In the genomic region with DNA sequence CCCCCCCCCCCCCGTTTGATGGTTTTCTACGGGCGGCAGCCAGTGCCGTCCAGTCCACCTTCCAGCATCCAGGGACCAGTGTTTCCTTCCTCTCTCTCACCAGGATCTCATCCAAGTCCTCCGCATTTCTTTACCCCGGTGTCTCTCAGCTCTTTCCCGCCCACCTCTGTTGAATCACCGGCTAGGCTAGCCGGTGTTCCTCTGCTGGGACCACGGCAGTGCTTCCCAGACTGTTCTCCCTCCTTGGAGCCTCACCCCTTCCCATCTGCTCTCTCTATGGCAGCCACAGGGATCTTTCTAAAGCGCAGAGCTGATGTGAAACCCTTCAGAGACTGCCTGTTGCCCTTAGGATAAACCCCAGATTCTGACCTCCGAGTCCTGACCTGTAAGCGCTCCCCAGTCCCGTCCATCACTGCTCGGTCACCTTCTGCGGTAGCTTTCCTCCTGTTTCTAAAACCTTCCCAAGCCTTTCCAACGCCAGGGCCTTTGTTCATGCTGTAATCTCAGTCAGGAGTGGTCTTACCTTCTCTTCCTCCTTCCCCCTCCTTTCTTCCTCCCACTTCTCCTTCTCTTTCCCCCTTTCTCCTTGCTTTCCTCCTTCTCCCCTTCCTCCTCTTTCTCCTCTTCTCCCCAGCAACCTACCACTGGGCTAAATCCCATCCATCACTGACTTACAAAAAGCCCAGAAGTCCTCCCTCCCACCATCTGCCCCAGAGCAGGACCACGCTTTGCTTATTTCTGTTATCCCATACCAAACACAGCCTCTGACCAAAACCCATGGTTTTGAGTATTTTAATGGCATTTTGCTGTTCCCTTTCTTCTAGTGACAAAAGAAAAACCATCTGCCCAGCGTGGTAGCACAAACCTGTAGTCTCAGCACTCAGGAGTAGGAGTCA, we compare ENCODE assay signal across 12 mouse cellular contexts. TPM values are rescaled to one million over a fixed set of nuclear protein-coding genes. Genes with fewer than 3 reads are reported as not detected.
A peak's percentile ranks its signal among the peaks of the same experiment; 100 is the strongest.
DNase-seq lines count a peak whose midpoint lies in the region; ATAC-seq and TF ChIP-seq lines count a peak whose summit lies in the region.
"Had no signal": no experiment of that assay in that cellular context is flagged by ENCODE, and none has a peak within 500 bp of the region (broad histone marks: within the 10 kb centered on the region; RNA-seq: fewer than 3 reads in every experiment).

No protein-coding gene starts in this region.

- no peaks in the 10 kb centered on the region for H3K27me3 ChIP-seq in hindbrain, embryonic 11.5 days (ENCODE audit: control insufficient read depth, insufficient read depth, low read length)
- H3K27me3 ChIP-seq in hindbrain, embryonic 16.5 days (replicated peaks; ENCODE audit: control insufficient read depth, insufficient read depth, low read length): no peaks in the 10 kb centered on the region
- H3K27me3 ChIP-seq in neural tube, embryonic 11.5 days (ENCODE audit: control insufficient read depth, insufficient read depth, low read length): no peaks in the 10 kb centered on the region

- ATAC-seq in hindbrain, embryonic 11.5 days (ENCODE audit: low FRiP score): peak; percentile 53
- ATAC-seq in hindbrain, embryonic 16.5 days: no peak
- no peak for ATAC-seq in neural tube, embryonic 11.5 days (ENCODE audit: insufficient read depth, low FRiP score, low TSS enrichment)

- no peak for TF ChIP-seq POLR2A in cortical plate, adult 2 months (IDR thresholded peaks at IDR 0.05; ENCODE audit: extremely low read depth, insufficient read depth, low read length)

- peak overlapping the region; percentile 87 for H3K27ac ChIP-seq in hindbrain, embryonic 11.5 days (ENCODE audit: low read depth, low read length)
- no peak overlapping the region for H3K27ac ChIP-seq in hindbrain, embryonic 16.5 days (ENCODE audit: low read depth, low read length)
- 0 out of 2 replicates have a peak overlapping the region, but pooled peaks have one; percentile 11 for H3K27ac ChIP-seq in cortical plate, adult 2 months (ENCODE audit: insufficient read depth, low read length)
- H3K27ac ChIP-seq in neural tube, embryonic 11.5 days (ENCODE audit: low read depth, low read length): peak overlapping the region; percentile 83

- no peak for TF ChIP-seq CTCF in cortical plate, adult 2 months (IDR thresholded peaks at IDR 0.05; ENCODE audit: extremely low read depth, insufficient read depth, low read length)

- H3K4me3 ChIP-seq in hindbrain, embryonic 11.5 days (ENCODE audit: low read depth, low read length): peak overlapping the region; percentile 12; the same call in 1 of the 2 replicates
- H3K4me3 ChIP-seq in hindbrain, embryonic 16.5 days (ENCODE audit: low read length): no peak overlapping the region
- H3K4me3 ChIP-seq in cortical plate, adult 2 months (ENCODE audit: insufficient read depth, low read length): no peak overlapping the region
- peak overlapping the region; percentile 10; the same call in 1 of the 2 replicates for H3K4me3 ChIP-seq in neural tube, embryonic 11.5 days (ENCODE audit: low read depth, low read length)

- H3K4me2 ChIP-seq in hindbrain, embryonic 11.5 days (replicated peaks; ENCODE audit: low read depth, low read length): no peak overlapping the region; the same call in 1 of the 2 replicates
- H3K4me2 ChIP-seq in hindbrain, embryonic 16.5 days (ENCODE audit: low read length): no peak overlapping the region
- H3K4me2 ChIP-seq in neural tube, embryonic 11.5 days (ENCODE audit: low read depth): peak overlapping the region; percentile 29
- H3K4me2 ChIP-seq: lung, embryonic 14.5 days had no signal

- WGBS in hindbrain, embryonic 11.5 days: 14% methylated on average over 18 of the region's 19 CpGs
- 16% methylated on average over 18 of the region's 19 CpGs for WGBS in hindbrain, embryonic 16.5 days
- WGBS in neural tube, embryonic 11.5 days: 14% methylated on average over 19 of the region's 19 CpGs

- no peaks in the 10 kb centered on the region for H3K9me3 ChIP-seq in hindbrain, embryonic 11.5 days (ENCODE audit: control insufficient read depth, low read length)
- no peaks in the 10 kb centered on the region for H3K9me3 ChIP-seq in hindbrain, embryonic 16.5 days (ENCODE audit: control insufficient read depth, low read length)
- no peaks in the 10 kb centered on the region for H3K9me3 ChIP-seq in neural tube, embryonic 11.5 days (ENCODE audit: control insufficient read depth, low read length)

- no peaks in the 10 kb centered on the region for H3K36me3 ChIP-seq in hindbrain, embryonic 11.5 days (ENCODE audit: control insufficient read depth, insufficient read depth, low read length)
- H3K36me3 ChIP-seq in hindbrain, embryonic 16.5 days (ENCODE audit: control insufficient read depth, insufficient read depth, low read length): no peaks in the 10 kb centered on the region
- no peaks in the 10 kb centered on the region for H3K36me3 ChIP-seq in neural tube, embryonic 11.5 days (ENCODE audit: control insufficient read depth, insufficient read depth, low read length)

- H3K4me1 ChIP-seq in hindbrain, embryonic 11.5 days (replicated peaks; ENCODE audit: control insufficient read depth, insufficient read depth, low read length): 0 out of 2 replicates have a peak, but pooled peaks cover 4% of the 10 kb centered on the region
- H3K4me1 ChIP-seq in hindbrain, embryonic 16.5 days (ENCODE audit: control insufficient read depth, insufficient read depth, low read depth, low read length): no peaks in the 10 kb centered on the region; the same call in 1 of the 2 replicates
- H3K4me1 ChIP-seq in cortical plate, adult 2 months (ENCODE audit: control insufficient read depth, insufficient read depth, low read length): peaks cover 4% of the 10 kb centered on the region
- H3K4me1 ChIP-seq in neural tube, embryonic 11.5 days (ENCODE audit: control insufficient read depth, insufficient read depth, low read length): no peaks in the 10 kb centered on the region

- H3K9ac ChIP-seq in hindbrain, embryonic 11.5 days (ENCODE audit: low read depth, low read length): peak overlapping the region; percentile 49
- no peak overlapping the region for H3K9ac ChIP-seq in hindbrain, embryonic 16.5 days (ENCODE audit: low read depth, low read length)
- H3K9ac ChIP-seq in neural tube, embryonic 11.5 days (ENCODE audit: low read length): peak overlapping the region; percentile 60
- H3K9ac ChIP-seq: lung, embryonic 14.5 days had no signal

- peak; percentile 47 for DNase-seq in hindbrain, embryonic 11.5 days (ENCODE audit: low spot score)
- peak; percentile 68 to 69 for DNase-seq in frontal cortex, postnatal 36 days (ENCODE audit: low spot score in 2 of 2)
- peak; percentile 47 for DNase-seq in neural tube, embryonic 11.5 days (ENCODE audit: low spot score)
- no peak for DNase-seq in gastrocnemius, postnatal 10 days
- DNase-seq in cerebellum, adult 18-20 months: no peak
- no peak for DNase-seq in lung, postnatal 10 days
- DNase-seq: cerebellum, adult 11 months; heart, postnatal 36 days; kidney, postnatal 36 days; lung, embryonic 14.5 days had no signal

RNA-seq across cellular contexts. Expression of a gene that starts 14.3 kb away (rescaled TPM):
- 811 and 829 TPM in 2 replicates for polyA plus RNA-seq in hindbrain, embryonic 11.5 days (2014; fragmentation: Nextera tagmentation; extraction: Ambion mirVana)
- 1,192 and 1,343 TPM in 2 replicates for polyA plus RNA-seq in hindbrain, embryonic 16.5 days (2015; fragmentation: Nextera tagmentation; extraction: Ambion mirVana)
- 2,613 and 2,894 TPM in 2 replicates for polyA plus RNA-seq in cortical plate, adult 2 months (2012; rRNA removed)
- polyA plus RNA-seq in neural tube, embryonic 11.5 days (2014; fragmentation: Nextera tagmentation; extraction: Ambion mirVana): 799 and 803 TPM in 2 replicates
- total RNA-seq in gastrocnemius, postnatal 10 days (2021): 100 to 1,000 TPM; 164 to 166 TPM

RNA-seq across cellular contexts. Expression of a gene that starts 22.0 kb away (rescaled TPM):
- 56.8 and 60.0 TPM in 2 replicates for polyA plus RNA-seq in hindbrain, embryonic 11.5 days (2014; fragmentation: Nextera tagmentation; extraction: Ambion mirVana)
- polyA plus RNA-seq in hindbrain, embryonic 16.5 days (2015; fragmentation: Nextera tagmentation; extraction: Ambion mirVana): 51.3 and 52.8 TPM in 2 replicates
- 26.3 and 27.8 TPM in 2 replicates for polyA plus RNA-seq in cortical plate, adult 2 months (2012; rRNA removed)
- polyA plus RNA-seq in neural tube, embryonic 11.5 days (2014; fragmentation: Nextera tagmentation; extraction: Ambion mirVana): 55.6 and 60.2 TPM in 2 replicates
- total RNA-seq in gastrocnemius, postnatal 10 days (2021): 10 to 100 TPM; 15.8 to 15.9 TPM

RNA-seq across cellular contexts. Expression of a gene that starts 22.1 kb away (rescaled TPM):
- 43.0 and 51.2 TPM in 2 replicates for polyA plus RNA-seq in hindbrain, embryonic 11.5 days (2014; fragmentation: Nextera tagmentation; extraction: Ambion mirVana)
- polyA plus RNA-seq in hindbrain, embryonic 16.5 days (2015; fragmentation: Nextera tagmentation; extraction: Ambion mirVana): 32.3 and 45.5 TPM in 2 replicates
- 28.8 and 31.1 TPM in 2 replicates for polyA plus RNA-seq in cortical plate, adult 2 months (2012; rRNA removed)
- polyA plus RNA-seq in neural tube, embryonic 11.5 days (2014; fragmentation: Nextera tagmentation; extraction: Ambion mirVana): 40.4 and 42.3 TPM in 2 replicates
- total RNA-seq in gastrocnemius, postnatal 10 days (2021): 10 to 100 TPM; 19.7 to 21.2 TPM

RNA-seq across cellular contexts. Expression of a gene that starts 36.1 kb away (rescaled TPM):
- 305 and 320 TPM in 2 replicates for polyA plus RNA-seq in hindbrain, embryonic 11.5 days (2014; fragmentation: Nextera tagmentation; extraction: Ambion mirVana)
- 105 and 128 TPM in 2 replicates for polyA plus RNA-seq in hindbrain, embryonic 16.5 days (2015; fragmentation: Nextera tagmentation; extraction: Ambion mirVana)
- polyA plus RNA-seq in cortical plate, adult 2 months (2012; rRNA removed): 53.5 and 61.0 TPM in 2 replicates
- polyA plus RNA-seq in neural tube, embryonic 11.5 days (2014; fragmentation: Nextera tagmentation; extraction: Ambion mirVana): 327 and 330 TPM in 2 replicates
- 10 to 100 TPM; 21.3 to 24.1 TPM for total RNA-seq in gastrocnemius, postnatal 10 days (2021)

Comparison
In these comparisons a context has a peak if more than half of its experiments do, and no peak if none do; other contexts are left out.
1. H3K4me3 ChIP-seq: peak in hindbrain, embryonic 11.5 days (single experiment) and neural tube, embryonic 11.5 days (single experiment); none in hindbrain, embryonic 16.5 days (single experiment) and cortical plate, adult 2 months (single experiment).
2. DNase-seq: peak in hindbrain, embryonic 11.5 days (single experiment), frontal cortex, postnatal 36 days (2 of 2) and neural tube, embryonic 11.5 days (single experiment); none in gastrocnemius, postnatal 10 days (single experiment), cerebellum, adult 18-20 months (0 of 2) and lung, postnatal 10 days (single experiment).